Mouse (Mus musculus): ENCODE results near the gene Nrl. TPM values are rescaled to one million over a fixed set of nuclear protein-coding genes. Genes with fewer than 3 reads are reported as not detected.

The Nrl gene
- polyA plus RNA-seq, 1 experiment from 2014 or later: not detected

- no peak overlapping the region for H3K4me3 ChIP-seq (ENCODE audit: low read depth, low read length)
- H3K27ac ChIP-seq (ENCODE audit: low read depth, low read length): no peak overlapping the region
- no peak overlapping the region for H3K4me2 ChIP-seq (ENCODE audit: low read length)
- 95% methylated on average over 10 of the region's 10 CpGs for WGBS
- no peaks in the 10 kb centered on the region for H3K36me3 ChIP-seq (ENCODE audit: control insufficient read depth, insufficient read depth, low read length)
- ATAC-seq (no peak), DNase-seq (ENCODE audit: low spot score) (no peak)
- H3K9me3 ChIP-seq (replicated peaks; ENCODE audit: control insufficient read depth, low read length): no peaks in the 10 kb centered on the region
- H3K27me3 ChIP-seq (replicated peaks; ENCODE audit: control insufficient read depth, insufficient read depth, low read length): no peaks in the 10 kb centered on the region
- H3K4me1 ChIP-seq (ENCODE audit: control insufficient read depth, insufficient read depth, low read length): peaks cover 9% of the 10 kb centered on the region; the same call in 1 of the 2 replicates
- no peak overlapping the region for H3K9ac ChIP-seq (ENCODE audit: low read length)
Measured at GRCm38 (mm10) chr14:55479629-55480028, 45.2 kb downstream of the Nrl start.

DNA sequence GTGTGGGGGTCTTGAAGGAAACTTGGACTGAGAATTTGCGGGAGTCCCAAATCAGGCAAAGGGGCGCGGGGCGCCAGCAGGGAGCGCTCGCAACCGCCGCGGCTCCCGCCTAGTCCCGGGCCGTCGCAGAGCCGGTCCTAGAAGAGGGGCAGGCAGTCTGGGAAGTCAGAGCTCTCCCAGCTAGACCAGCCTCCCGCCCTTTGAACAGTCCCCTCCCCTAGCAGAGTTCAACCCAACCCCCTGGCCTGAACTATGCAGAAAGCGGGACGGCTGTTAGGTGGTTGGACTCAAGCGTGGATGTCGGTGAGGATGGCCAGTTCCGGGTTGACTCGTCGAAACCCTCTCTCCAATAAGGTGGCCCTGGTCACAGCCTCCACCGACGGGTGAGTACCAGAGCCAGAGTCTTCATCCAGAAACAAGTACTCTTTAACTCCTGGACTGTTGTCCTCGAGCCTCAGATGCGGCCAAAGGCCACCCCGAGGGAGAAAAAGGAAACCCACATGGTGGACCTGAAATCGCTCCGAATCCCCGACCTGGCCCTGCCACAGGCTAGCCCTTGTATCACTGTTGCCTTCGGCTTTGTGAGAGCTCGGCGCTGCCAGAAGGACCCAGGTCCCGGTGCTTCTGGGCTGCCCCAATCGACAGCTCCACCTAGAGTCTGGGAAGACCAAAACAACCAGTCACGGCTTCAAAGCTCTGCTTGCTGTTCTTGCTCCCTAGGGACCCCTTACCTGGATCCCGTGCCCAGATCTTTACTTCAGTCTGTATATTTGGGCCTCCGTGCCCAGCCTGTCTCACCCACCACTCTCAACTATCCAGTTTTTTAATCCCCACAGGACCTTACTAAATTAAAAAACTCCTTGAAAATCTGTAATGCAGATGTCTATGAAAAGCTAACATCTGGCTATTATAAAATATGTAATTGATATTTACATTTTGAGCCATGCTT is 45.9 kb downstream of the Nrl start, which contains the start of gene Dhrs4:
TSS of gene Dhrs4 (plus strand) at position 108 of the 949 bp plus-strand sequence.
- WGBS: under 1% methylated on average over 38 of the region's 38 CpGs
- H3K4me1 ChIP-seq (ENCODE audit: control insufficient read depth, insufficient read depth, low read length): peaks cover 6% of the 10 kb centered on the region; the same call in 1 of the 2 replicates
- H3K4me3 ChIP-seq (ENCODE audit: low read depth, low read length): peak within 1 kb of the TSS; percentile 48
- peak; percentile 95 for ATAC-seq
- DNase-seq (ENCODE audit: low spot score): peak; percentile 86
- peak within 1 kb of the TSS; percentile 51 for H3K4me2 ChIP-seq (ENCODE audit: low read length)
- peak within 1 kb of the TSS; percentile 68 for H3K9ac ChIP-seq (ENCODE audit: low read length)
- no peaks in the 10 kb centered on the region for H3K36me3 ChIP-seq (ENCODE audit: control insufficient read depth, insufficient read depth, low read length)
- H3K27ac ChIP-seq (ENCODE audit: low read depth, low read length): peak within 1 kb of the TSS; percentile 28; the same call in 1 of the 2 replicates
- H3K9me3 ChIP-seq (replicated peaks; ENCODE audit: control insufficient read depth, low read length): no peaks in the 10 kb centered on the region
- no peaks in the 10 kb centered on the region for H3K27me3 ChIP-seq (replicated peaks; ENCODE audit: control insufficient read depth, insufficient read depth, low read length)

DNA sequence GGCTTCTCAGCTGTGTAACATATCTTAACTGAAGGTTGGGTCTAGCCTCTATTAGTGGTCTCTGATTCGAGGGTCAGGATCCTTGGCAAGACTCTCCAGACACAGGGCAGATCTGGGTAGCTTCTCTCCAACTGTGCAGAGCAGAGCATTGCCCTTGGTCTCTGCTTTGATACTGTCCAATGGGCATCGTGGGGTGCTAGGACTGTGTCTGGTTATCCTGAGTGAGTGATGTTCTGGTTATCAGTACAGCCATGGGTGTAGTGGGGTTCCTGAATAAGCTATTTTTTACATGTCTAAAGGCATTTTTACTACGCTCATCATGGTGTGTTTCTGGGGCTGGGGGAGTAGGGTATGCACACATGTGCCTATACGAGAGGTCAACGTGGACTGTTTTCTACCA is 47.0 kb downstream of the Nrl start:
- no peak for ATAC-seq
- Histone ChIP-seq H3K36me3 (ENCODE audit: control insufficient read depth, insufficient read depth, low read length) (no peaks in the 10 kb centered on the region), H3K4me3 (ENCODE audit: low read depth, low read length) (no peak overlapping the region), H3K4me2 (ENCODE audit: low read length) (no peak overlapping the region), H3K9ac (ENCODE audit: low read length) (no peak overlapping the region), H3K27me3 (replicated peaks; ENCODE audit: control insufficient read depth, insufficient read depth, low read length) (no peaks in the 10 kb centered on the region), H3K9me3 (replicated peaks; ENCODE audit: control insufficient read depth, low read length) (no peaks in the 10 kb centered on the region), H3K4me1 (ENCODE audit: control insufficient read depth, insufficient read depth, low read length) (0 out of 2 replicates have a peak, but pooled peaks cover 5% of the 10 kb centered on the region), H3K27ac (ENCODE audit: low read depth, low read length) (no peak overlapping the region)
- no peak for DNase-seq (ENCODE audit: low spot score)
- 92% methylated on average over 5 of the region's 5 CpGs for WGBS

DNA sequence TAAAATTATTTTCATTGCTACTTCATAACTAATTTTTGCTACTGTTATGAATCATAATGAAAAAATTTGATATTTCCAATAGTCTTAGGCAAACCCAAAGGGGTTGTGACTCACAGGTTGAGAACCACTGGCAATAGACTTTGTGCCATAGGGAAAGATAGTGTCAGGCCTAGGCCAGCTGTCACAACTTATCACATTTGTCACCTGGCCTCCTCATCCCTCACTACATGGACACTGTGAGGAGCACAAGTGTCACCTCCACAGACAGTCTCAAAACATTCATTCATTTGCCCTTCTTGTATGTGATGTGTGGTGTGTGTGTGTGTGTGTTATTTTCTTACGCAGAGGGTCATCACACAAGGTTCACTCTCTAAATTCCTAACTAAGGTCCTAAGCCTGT is 47.4 kb downstream of the Nrl start:
- no peak overlapping the region for H3K9ac ChIP-seq (ENCODE audit: low read length)
- H3K27ac ChIP-seq (ENCODE audit: low read depth, low read length): no peak overlapping the region
- DNase-seq (ENCODE audit: low spot score) (no peak), ATAC-seq (no peak)
- no peak overlapping the region for H3K4me2 ChIP-seq (ENCODE audit: low read length)
- 95% methylated on average over 1 of the region's 1 CpGs for WGBS
- H3K36me3 ChIP-seq (ENCODE audit: control insufficient read depth, insufficient read depth, low read length): no peaks in the 10 kb centered on the region
- no peaks in the 10 kb centered on the region for H3K9me3 ChIP-seq (replicated peaks; ENCODE audit: control insufficient read depth, low read length)
- no peaks in the 10 kb centered on the region for H3K27me3 ChIP-seq (replicated peaks; ENCODE audit: control insufficient read depth, insufficient read depth, low read length)
- no peak overlapping the region for H3K4me3 ChIP-seq (ENCODE audit: low read depth, low read length)
- H3K4me1 ChIP-seq (ENCODE audit: control insufficient read depth, insufficient read depth, low read length): 0 out of 2 replicates have a peak, but pooled peaks cover 5% of the 10 kb centered on the region

DNA sequence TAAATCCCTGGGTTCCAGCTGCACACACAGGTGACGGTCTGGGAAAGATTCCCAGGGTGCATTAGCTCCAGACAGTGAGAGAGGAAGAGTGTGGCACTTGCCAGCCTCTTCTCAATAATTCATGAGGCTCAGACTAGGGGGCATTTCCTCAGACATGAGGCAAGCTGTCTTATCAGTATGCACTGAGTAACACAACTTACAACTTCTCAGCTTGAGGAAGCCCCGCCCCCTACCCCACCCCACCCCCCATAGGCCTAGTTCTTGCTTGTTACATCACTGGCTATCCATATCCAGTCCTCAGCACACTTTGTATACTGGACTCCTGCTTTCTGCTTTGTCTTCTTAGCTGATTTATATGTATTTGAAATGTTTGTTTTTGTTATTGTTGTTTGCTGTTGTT is 49.1 kb downstream of the Nrl start:
- 47% methylated on average over 2 of the region's 2 CpGs for WGBS
- Histone ChIP-seq H3K9me3 (replicated peaks; ENCODE audit: control insufficient read depth, low read length) (no peaks in the 10 kb centered on the region), H3K4me1 (ENCODE audit: control insufficient read depth, insufficient read depth, low read length) (0 out of 2 replicates have a peak, but pooled peaks cover 5% of the 10 kb centered on the region), H3K9ac (ENCODE audit: low read length) (no peak overlapping the region), H3K4me2 (ENCODE audit: low read length) (no peak overlapping the region), H3K27ac (ENCODE audit: low read depth, low read length) (no peak overlapping the region), H3K27me3 (replicated peaks; ENCODE audit: control insufficient read depth, insufficient read depth, low read length) (no peaks in the 10 kb centered on the region), H3K4me3 (ENCODE audit: low read depth, low read length) (no peak overlapping the region), H3K36me3 (ENCODE audit: control insufficient read depth, insufficient read depth, low read length) (no peaks in the 10 kb centered on the region)
- DNase-seq (ENCODE audit: low spot score) (no peak), ATAC-seq (no peak)

DNA sequence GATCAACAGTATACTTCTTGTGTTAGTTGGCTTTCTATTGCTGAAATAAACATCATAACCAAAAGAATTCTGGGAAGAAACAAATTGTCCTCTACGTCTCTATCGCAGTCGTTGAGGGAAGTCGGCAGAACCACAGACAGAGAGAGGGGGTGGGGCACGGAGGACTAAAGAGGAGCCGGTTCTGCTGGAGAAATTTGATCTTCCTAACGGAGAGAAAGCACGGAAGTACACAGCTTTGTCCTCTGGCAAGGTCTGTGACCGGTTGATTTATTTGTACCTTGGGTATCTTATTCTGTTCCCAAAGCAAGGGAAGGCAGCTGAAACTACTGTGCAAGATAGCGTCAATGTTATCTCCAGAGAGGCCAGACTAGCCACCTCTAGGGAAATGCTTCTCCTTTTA is 54.0 kb downstream of the Nrl start:
- Histone ChIP-seq H3K9ac (ENCODE audit: low read length) (no peak overlapping the region), H3K9me3 (replicated peaks; ENCODE audit: control insufficient read depth, low read length) (no peaks in the 10 kb centered on the region), H3K4me1 (ENCODE audit: control insufficient read depth, insufficient read depth, low read length) (no peaks in the 10 kb centered on the region), H3K36me3 (ENCODE audit: control insufficient read depth, insufficient read depth, low read length) (no peaks in the 10 kb centered on the region), H3K27me3 (replicated peaks; ENCODE audit: control insufficient read depth, insufficient read depth, low read length) (no peaks in the 10 kb centered on the region), H3K27ac (ENCODE audit: low read depth, low read length) (no peak overlapping the region), H3K4me2 (ENCODE audit: low read length) (no peak overlapping the region), H3K4me3 (ENCODE audit: low read depth, low read length) (no peak overlapping the region)
- ATAC-seq (no peak), DNase-seq (ENCODE audit: low spot score) (no peak)
- 24% methylated on average over 10 of the region's 10 CpGs for WGBS

DNA sequence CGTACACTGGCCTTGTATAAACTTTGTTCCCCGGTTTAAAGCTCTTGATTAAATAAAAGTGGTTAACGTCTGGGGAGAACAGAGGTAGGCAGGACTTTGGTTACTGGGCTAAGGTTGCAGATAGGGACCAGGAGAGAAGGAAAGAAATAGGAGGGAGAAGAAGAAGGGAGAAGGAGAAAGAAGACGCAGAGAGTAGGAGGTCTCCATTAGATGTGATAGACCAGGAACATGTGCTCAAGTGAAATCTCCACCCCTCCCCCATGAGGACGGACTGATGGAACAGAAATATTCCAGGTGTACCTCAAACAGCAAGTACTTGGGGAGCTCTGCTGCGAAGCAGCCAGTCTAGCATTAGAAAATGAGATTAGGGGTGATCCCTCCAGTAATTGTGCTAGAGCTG is 55.0 kb downstream of the Nrl start:
- Histone ChIP-seq H3K27me3 (replicated peaks; ENCODE audit: control insufficient read depth, insufficient read depth, low read length) (no peaks in the 10 kb centered on the region), H3K9ac (ENCODE audit: low read length) (no peak overlapping the region), H3K4me3 (ENCODE audit: low read depth, low read length) (no peak overlapping the region), H3K9me3 (replicated peaks; ENCODE audit: control insufficient read depth, low read length) (no peaks in the 10 kb centered on the region), H3K4me2 (ENCODE audit: low read length) (no peak overlapping the region), H3K36me3 (ENCODE audit: control insufficient read depth, insufficient read depth, low read length) (no peaks in the 10 kb centered on the region), H3K27ac (ENCODE audit: low read depth, low read length) (no peak overlapping the region), H3K4me1 (ENCODE audit: control insufficient read depth, insufficient read depth, low read length) (no peaks in the 10 kb centered on the region)
- DNase-seq (ENCODE audit: low spot score): no peak
- WGBS: 84% methylated on average over 6 of the region's 6 CpGs
- ATAC-seq: no peak

- no peaks in the 10 kb centered on the region for H3K4me1 ChIP-seq (ENCODE audit: control insufficient read depth, insufficient read depth, low read length)
- no peaks in the 10 kb centered on the region for H3K27me3 ChIP-seq (replicated peaks; ENCODE audit: control insufficient read depth, insufficient read depth, low read length)
- DNase-seq (ENCODE audit: low spot score): no peak
- H3K4me3 ChIP-seq (ENCODE audit: low read depth, low read length): no peak overlapping the region
- no peak overlapping the region for H3K27ac ChIP-seq (ENCODE audit: low read depth, low read length)
- 92% methylated on average over 2 of the region's 2 CpGs for WGBS
- H3K36me3 ChIP-seq (ENCODE audit: control insufficient read depth, insufficient read depth, low read length): no peaks in the 10 kb centered on the region
- no peaks in the 10 kb centered on the region for H3K9me3 ChIP-seq (replicated peaks; ENCODE audit: control insufficient read depth, low read length)
- no peak overlapping the region for H3K9ac ChIP-seq (ENCODE audit: low read length)
- ATAC-seq: no peak
- H3K4me2 ChIP-seq (ENCODE audit: low read length): no peak overlapping the region
Measured at GRCm38 (mm10) chr14:55469041-55469440, 55.7 kb downstream of the Nrl start.

Measured in forebrain, embryonic 14.5 days (tissue).